Mouse (Mus musculus): ENCODE measurements around the gene Cacng6. TPM values are rescaled to one million over a fixed set of nuclear protein-coding genes. Genes with fewer than 3 reads are reported as not detected.
"Not testable (repeated sequence)": the region's sequence is repeated elsewhere in the genome, so short reads cannot be mapped to it uniquely, and the experiment has no call there.

Cacng6 gene
- polyA plus RNA-seq, 1 experiment from 2014 or later, result not detected

DNA sequence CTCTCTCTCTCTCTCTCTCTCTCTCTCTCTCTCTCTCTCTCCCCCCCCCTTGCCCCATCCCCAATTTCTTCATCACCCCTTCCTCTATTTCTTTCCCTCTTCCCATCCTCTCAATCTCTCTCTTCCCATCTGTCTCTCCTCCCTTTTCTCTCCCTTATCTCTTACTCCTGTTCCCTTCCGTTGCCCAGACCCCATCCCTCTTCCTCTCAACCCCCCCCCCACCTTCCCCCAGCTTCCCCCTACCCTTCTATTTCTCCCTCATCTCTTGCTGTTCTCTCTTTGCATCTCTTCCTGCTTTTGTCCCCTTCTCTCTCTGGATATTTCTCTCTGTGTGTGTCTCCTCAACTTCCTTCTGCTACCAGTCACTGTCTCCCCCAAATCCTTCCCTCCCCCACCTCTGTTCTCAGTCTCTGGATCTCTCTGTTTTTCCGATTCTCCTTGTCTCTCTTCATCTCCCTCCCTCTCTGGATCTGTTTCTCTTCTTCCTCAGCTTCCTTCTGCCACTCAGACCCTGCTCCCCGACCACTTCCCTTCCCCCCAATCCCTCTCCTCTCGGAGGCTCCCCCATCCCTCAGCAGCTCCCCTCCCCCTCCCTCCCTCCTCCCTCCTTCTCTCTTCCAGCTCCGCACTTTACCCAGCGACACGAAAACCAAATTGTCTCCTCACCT, 33.4 kb upstream of the Cacng6 start, which contains the start of gene Cacng8:
TSS of gene Cacng8 (plus strand) at position 271 of the 668 bp plus-strand sequence.
- 0% methylated on average over 7 of the region's 7 CpGs for WGBS
- no peak within 1 kb of the TSS for H3K27ac ChIP-seq (ENCODE audit: low read depth, low read length)
- DNase-seq (ENCODE audit: low spot score, missing footprints) (peak; percentile 92), ATAC-seq (ENCODE audit: low FRiP score) (peak; percentile 57)
- peaks cover 4% of the 10 kb centered on the region for H3K36me3 ChIP-seq (ENCODE audit: control insufficient read depth, insufficient read depth, low read length)
- H3K27me3 ChIP-seq (ENCODE audit: control insufficient read depth, insufficient read depth, low read length), result no peaks in the 10 kb centered on the region
- peak within 1 kb of the TSS; percentile 63 for H3K4me2 ChIP-seq
- peak within 1 kb of the TSS; percentile 33 for H3K4me3 ChIP-seq (ENCODE audit: low read depth, low read length)
- H3K9ac ChIP-seq (ENCODE audit: low read length), result peak within 1 kb of the TSS; percentile 53; the same call in 1 of the 2 replicates
- H3K4me1 ChIP-seq (ENCODE audit: control insufficient read depth, insufficient read depth, low read length), result peaks cover 10% of the 10 kb centered on the region
- no peaks in the 10 kb centered on the region for H3K9me3 ChIP-seq (ENCODE audit: control insufficient read depth, low read length)

DNA sequence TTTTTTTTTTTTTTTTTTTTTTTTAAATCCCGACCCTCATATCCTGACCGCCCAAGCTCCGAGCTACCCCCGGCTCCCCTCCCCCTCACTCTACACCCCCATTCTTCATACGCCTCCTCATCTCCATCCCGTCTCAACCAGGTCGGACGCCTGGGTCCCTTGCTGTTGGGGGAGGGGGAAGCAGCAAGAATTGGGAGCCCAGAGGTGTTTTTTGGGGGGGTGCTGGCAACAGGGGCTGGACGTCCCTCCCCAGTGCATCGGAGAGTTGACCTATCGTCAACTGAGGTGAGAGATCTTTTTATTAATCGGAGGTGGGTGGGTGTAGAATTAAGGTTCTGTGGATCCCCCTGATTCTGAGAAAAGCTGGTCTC, 32.9 kb upstream of the Cacng6 start:
- Histone ChIP-seq H3K27me3 (ENCODE audit: control insufficient read depth, insufficient read depth, low read length) (no peaks in the 10 kb centered on the region), H3K4me2 (peak overlapping the region; percentile 63), H3K4me1 (ENCODE audit: control insufficient read depth, insufficient read depth, low read length) (peaks cover 10% of the 10 kb centered on the region), H3K9me3 (ENCODE audit: control insufficient read depth, low read length) (no peaks in the 10 kb centered on the region), H3K36me3 (ENCODE audit: control insufficient read depth, insufficient read depth, low read length) (peaks cover 4% of the 10 kb centered on the region), H3K9ac (ENCODE audit: low read length) (peak overlapping the region; percentile 53; the same call in 1 of the 2 replicates), H3K4me3 (ENCODE audit: low read depth, low read length) (peak overlapping the region; percentile 33), H3K27ac (ENCODE audit: low read depth, low read length) (no peak overlapping the region)
- ATAC-seq (ENCODE audit: low FRiP score) (peak; percentile 38), DNase-seq (ENCODE audit: low spot score, missing footprints) (peak; percentile 90)
- WGBS, result 4% methylated on average over 12 of the region's 12 CpGs

DNA sequence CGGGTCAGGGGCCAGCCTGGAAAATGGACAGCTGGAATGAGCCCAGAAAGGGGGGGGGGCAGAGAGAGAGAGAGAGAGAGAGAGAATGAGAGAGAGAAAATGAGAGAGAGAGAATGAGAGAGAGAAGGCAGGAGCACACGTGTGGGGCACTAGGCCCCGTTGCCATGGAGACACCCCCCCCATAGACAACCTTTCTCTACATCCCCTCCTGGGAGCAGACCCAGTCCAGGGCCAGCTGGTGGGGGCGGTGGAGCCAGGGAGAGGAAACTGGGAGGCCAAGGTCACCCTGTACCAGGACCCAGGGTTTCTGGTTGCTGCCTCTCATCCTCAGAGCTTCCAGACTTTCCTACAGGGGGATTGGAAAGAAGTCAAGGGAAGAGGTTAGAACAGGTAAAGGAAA, 32.2 kb upstream of the Cacng6 start:
- no peaks in the 10 kb centered on the region for H3K9me3 ChIP-seq (ENCODE audit: control insufficient read depth, low read length)
- H3K4me3 ChIP-seq (ENCODE audit: low read depth, low read length), result peak overlapping the region; percentile 33
- ATAC-seq (ENCODE audit: low FRiP score) (peak; percentile 68), DNase-seq (ENCODE audit: low spot score, missing footprints) (peak; percentile 88)
- H3K9ac ChIP-seq (ENCODE audit: low read length), result no peak overlapping the region
- peaks cover 4% of the 10 kb centered on the region for H3K36me3 ChIP-seq (ENCODE audit: control insufficient read depth, insufficient read depth, low read length)
- peaks cover 10% of the 10 kb centered on the region for H3K4me1 ChIP-seq (ENCODE audit: control insufficient read depth, insufficient read depth, low read length)
- H3K27me3 ChIP-seq (ENCODE audit: control insufficient read depth, insufficient read depth, low read length), result no peaks in the 10 kb centered on the region
- WGBS, result 11% methylated on average over 4 of the region's 4 CpGs
- H3K27ac ChIP-seq (ENCODE audit: low read depth, low read length), result no peak overlapping the region
- peak overlapping the region; percentile 63 for H3K4me2 ChIP-seq

DNA sequence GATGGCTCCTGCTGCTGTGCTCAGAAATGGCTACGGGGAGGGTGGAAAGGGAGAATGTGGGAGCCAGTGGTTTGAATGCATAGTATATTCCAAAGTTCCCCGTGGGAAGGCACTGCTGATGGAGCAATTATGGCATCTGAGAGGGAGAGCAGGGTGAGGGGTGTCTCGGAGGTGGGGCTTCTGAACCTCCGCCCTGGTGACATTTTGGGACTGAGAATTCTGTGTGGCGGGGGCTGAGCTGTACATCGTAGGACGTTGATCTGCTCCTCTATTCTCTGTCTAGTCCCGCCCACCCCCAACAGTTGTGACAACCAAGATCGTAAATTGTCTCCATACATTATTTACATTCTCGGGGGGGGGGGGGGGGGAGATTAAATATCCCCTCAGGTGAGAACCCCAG, 26.6 kb upstream of the Cacng6 start:
- no peak for DNase-seq (ENCODE audit: low spot score, missing footprints)
- ATAC-seq (ENCODE audit: low FRiP score), result 0 out of 2 replicates have a peak, but pooled peaks have one; percentile 51
- Histone ChIP-seq H3K9me3 (ENCODE audit: control insufficient read depth, low read length) (no peaks in the 10 kb centered on the region), H3K27me3 (ENCODE audit: control insufficient read depth, insufficient read depth, low read length) (no peaks in the 10 kb centered on the region), H3K36me3 (ENCODE audit: control insufficient read depth, insufficient read depth, low read length) (peaks cover 4% of the 10 kb centered on the region), H3K4me3 (ENCODE audit: low read depth, low read length) (no peak overlapping the region), H3K27ac (ENCODE audit: low read depth, low read length) (no peak overlapping the region), H3K4me2 (no peak overlapping the region), H3K4me1 (ENCODE audit: control insufficient read depth, insufficient read depth, low read length) (0 out of 2 replicates have a peak, but pooled peaks cover 2% of the 10 kb centered on the region), H3K9ac (ENCODE audit: low read length) (no peak overlapping the region)
- WGBS, result 83% methylated on average over 10 of the region's 10 CpGs

DNA sequence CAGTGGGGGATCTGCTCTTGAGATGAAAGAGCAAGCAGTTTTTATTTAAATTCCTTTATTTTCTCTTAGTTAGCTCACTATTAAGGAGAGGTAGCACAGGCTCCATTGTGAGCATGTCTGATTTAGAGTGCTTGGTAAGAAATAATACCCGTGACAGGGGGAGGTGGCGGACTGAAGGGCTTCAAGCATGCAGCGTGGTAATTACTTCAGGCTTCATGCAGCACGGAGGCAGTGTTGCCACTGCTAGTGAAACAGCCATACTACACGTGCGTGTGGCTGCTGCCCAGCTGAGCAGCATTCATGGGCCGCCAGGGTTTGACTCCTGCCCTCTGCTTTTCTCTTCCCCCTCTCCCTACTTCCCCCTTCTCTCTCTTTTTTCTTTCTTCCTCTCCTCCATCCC, 26.2 kb upstream of the Cacng6 start:
- no peak overlapping the region for H3K9ac ChIP-seq (ENCODE audit: low read length)
- H3K4me1 ChIP-seq (ENCODE audit: control insufficient read depth, insufficient read depth, low read length), result 0 out of 2 replicates have a peak, but pooled peaks cover 2% of the 10 kb centered on the region
- no peak overlapping the region for H3K4me3 ChIP-seq (ENCODE audit: low read depth, low read length)
- DNase-seq (ENCODE audit: low spot score, missing footprints), result peak; percentile 83
- no peaks in the 10 kb centered on the region for H3K27me3 ChIP-seq (ENCODE audit: control insufficient read depth, insufficient read depth, low read length)
- peak; percentile 77 for ATAC-seq (ENCODE audit: low FRiP score)
- no peak overlapping the region for H3K4me2 ChIP-seq
- H3K36me3 ChIP-seq (ENCODE audit: control insufficient read depth, insufficient read depth, low read length), result peaks cover 4% of the 10 kb centered on the region
- no peak overlapping the region for H3K27ac ChIP-seq (ENCODE audit: low read depth, low read length)
- no peaks in the 10 kb centered on the region for H3K9me3 ChIP-seq (ENCODE audit: control insufficient read depth, low read length)
- whole genome bisulfite sequencing, result 30% methylated on average over 7 of the region's 7 CpGs

DNA sequence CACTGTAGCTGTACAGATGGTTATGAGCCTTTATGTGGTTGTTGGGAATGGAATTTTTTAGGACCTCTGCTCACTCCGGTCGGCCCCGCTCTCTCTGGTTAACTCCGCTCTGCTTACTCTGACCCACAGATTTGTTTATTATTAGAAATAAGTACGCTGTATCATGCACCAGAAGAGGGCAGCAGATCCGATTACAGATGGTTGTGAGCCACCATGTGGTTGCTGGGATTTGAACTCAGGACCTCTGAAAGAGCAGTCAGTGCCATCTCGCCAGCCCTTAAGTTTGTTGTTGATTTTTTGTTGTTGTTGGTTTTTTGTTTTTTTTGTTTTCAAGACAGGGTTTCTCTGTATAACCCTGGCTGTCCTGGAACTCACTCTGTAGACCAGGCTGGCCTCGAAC, 25.6 kb upstream of the Cacng6 start:
- H3K9ac ChIP-seq (ENCODE audit: low read length); H3K4me1 ChIP-seq (ENCODE audit: control insufficient read depth, insufficient read depth, low read length); H3K4me3 ChIP-seq (ENCODE audit: low read depth, low read length); H3K36me3 ChIP-seq (ENCODE audit: control insufficient read depth, insufficient read depth, low read length); H3K9me3 ChIP-seq (ENCODE audit: control insufficient read depth, low read length); H3K4me2 ChIP-seq; H3K27ac ChIP-seq (ENCODE audit: low read depth, low read length); H3K27me3 ChIP-seq (ENCODE audit: control insufficient read depth, insufficient read depth, low read length); ATAC-seq (ENCODE audit: low FRiP score): not testable (repeated sequence)
- 85% methylated on average over 7 of the region's 8 CpGs for WGBS
- DNase-seq (ENCODE audit: low spot score, missing footprints), result peak; percentile 62

DNA sequence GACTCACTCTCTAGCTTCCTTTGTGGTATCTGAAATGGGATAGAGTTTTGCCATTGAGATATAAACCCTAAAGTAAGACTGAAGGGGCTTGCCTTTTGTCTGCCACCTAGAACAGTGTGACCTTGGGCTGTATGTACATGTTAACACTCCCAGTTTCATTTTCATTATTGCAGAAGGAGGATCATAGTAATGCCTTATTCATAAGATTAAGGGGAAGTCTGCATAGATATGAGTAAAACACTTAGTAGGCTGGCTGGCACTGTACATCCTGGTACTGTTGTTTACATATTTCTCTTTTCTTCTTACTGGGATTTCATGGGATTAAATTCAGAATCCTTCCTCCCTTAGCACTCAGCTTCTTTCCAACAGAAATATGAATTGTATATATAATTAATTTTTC, 24.1 kb upstream of the Cacng6 start:
- H3K27ac ChIP-seq (ENCODE audit: low read depth, low read length), result no peak overlapping the region
- no peaks in the 10 kb centered on the region for H3K36me3 ChIP-seq (ENCODE audit: control insufficient read depth, insufficient read depth, low read length)
- ATAC-seq (ENCODE audit: low FRiP score) (no peak), DNase-seq (ENCODE audit: low spot score, missing footprints) (no peak)
- H3K9me3 ChIP-seq (ENCODE audit: control insufficient read depth, low read length), result no peaks in the 10 kb centered on the region
- no peak overlapping the region for H3K4me3 ChIP-seq (ENCODE audit: low read depth, low read length)
- H3K4me1 ChIP-seq (ENCODE audit: control insufficient read depth, insufficient read depth, low read length), result 0 out of 2 replicates have a peak, but pooled peaks cover 2% of the 10 kb centered on the region
- no peak overlapping the region for H3K9ac ChIP-seq (ENCODE audit: low read length)
- no peaks in the 10 kb centered on the region for H3K27me3 ChIP-seq (ENCODE audit: control insufficient read depth, insufficient read depth, low read length)
- no peak overlapping the region for H3K4me2 ChIP-seq

DNA sequence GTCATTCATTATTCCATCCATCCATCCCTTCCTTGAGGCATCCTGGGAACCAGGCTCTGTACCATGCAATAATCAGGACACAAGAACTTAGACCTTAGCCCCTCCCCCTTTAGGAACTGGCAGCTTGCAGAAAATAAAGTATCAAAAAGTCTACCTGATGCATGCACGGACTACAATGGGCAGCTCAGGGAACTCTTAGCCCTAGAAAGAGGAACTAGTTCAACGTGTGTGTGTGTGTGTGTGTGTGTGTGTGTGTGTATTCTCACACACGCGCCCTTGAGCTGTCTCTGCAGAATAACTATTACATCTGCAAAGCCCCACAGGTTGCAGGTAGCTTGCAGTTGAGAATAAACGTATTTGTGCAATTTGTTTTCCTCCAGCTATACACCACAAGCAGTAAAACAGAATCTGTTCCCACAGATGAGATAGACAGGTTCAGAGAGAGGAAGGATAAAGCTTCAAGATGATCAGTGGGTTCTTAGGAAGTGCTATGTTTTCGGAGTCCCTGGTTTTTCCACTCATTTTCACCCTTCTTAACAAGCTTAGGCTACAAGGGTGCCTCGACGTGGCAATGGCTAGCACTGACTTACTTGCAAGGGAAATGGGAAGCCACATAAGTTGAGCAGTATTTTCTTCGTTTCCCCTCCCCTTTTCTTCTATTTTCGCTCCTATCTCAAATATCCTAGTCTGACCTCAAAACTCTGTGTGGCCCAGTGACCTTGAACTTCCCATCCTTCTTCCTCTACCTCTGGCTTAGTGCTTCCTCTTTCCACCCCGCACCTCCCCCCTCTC, 14.1 kb upstream of the Cacng6 start:
- peaks cover 28% of the 10 kb centered on the region for H3K27me3 ChIP-seq (ENCODE audit: control insufficient read depth, insufficient read depth, low read length)
- 71% methylated on average over 11 of the region's 11 CpGs for WGBS
- H3K36me3 ChIP-seq (ENCODE audit: control insufficient read depth, insufficient read depth, low read length), result no peaks in the 10 kb centered on the region
- DNase-seq (ENCODE audit: low spot score, missing footprints) (no peak), ATAC-seq (ENCODE audit: low FRiP score) (no peak)
- no peaks in the 10 kb centered on the region for H3K9me3 ChIP-seq (ENCODE audit: control insufficient read depth, low read length)
- peaks cover 2% of the 10 kb centered on the region for H3K4me1 ChIP-seq (ENCODE audit: control insufficient read depth, insufficient read depth, low read length)
- no peak overlapping the region for H3K9ac ChIP-seq (ENCODE audit: low read length)
- H3K4me3 ChIP-seq (ENCODE audit: low read depth, low read length), result no peak overlapping the region
- H3K4me2 ChIP-seq, result no peak overlapping the region
- H3K27ac ChIP-seq (ENCODE audit: low read depth, low read length), result no peak overlapping the region
